ENCODE assay signal across 16 mouse cellular contexts in the genomic region with DNA sequence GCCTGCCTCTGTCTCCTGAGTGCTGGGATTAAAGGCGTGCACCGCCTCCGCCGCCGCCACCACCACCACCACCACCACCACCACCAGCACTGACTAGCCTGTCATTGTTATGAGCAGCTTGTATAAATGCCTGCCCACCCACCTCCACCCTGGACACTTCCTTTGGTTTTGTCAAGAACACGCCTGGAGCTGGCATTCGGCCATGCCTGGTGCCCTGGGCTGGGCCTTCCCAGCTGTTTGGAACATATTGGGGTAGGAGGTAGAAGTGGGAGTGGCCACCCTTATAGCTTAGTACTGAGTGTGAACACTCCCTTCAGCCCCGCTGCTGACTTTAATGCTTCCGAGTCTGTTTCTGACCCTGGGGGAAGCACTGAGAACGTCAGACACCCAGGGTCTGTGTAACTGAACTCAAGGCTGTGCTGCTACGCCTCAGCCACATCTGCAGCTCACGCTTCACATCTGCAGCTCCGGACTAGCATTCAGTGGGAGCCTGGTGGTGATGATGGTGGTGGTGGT. TPM values are rescaled to one million over a fixed set of nuclear protein-coding genes. Genes with fewer than 3 reads are reported as not detected.
DNase-seq lines count a peak whose midpoint lies in the region; ATAC-seq lines count a peak whose summit lies in the region.
"Had no signal": no experiment of that assay in that cellular context is flagged by ENCODE, and none has a peak within 500 bp of the region (broad histone marks: within the 10 kb centered on the region; RNA-seq: fewer than 3 reads in every experiment).

No protein-coding gene starts in this region.

- 0 out of 2 replicates have a peak, but pooled peaks cover 2% of the 10 kb centered on the region for H3K4me1 ChIP-seq in hindbrain, embryonic 16.5 days (ENCODE audit: control insufficient read depth, insufficient read depth, low read depth, low read length)
- H3K4me1 ChIP-seq: liver, embryonic 15.5 days; neural tube, embryonic 13.5 days had no signal

- WGBS in hindbrain, embryonic 16.5 days: 86% methylated on average over 11 of the region's 13 CpGs

- H3K4me2 ChIP-seq in hindbrain, embryonic 16.5 days (ENCODE audit: low read length): no peak overlapping the region
- H3K4me2 ChIP-seq: embryonic facial prominence, embryonic 15.5 days; limb, embryonic 15.5 days; liver, embryonic 15.5 days; neural tube, embryonic 13.5 days had no signal

- peak; percentile 52 for DNase-seq in kidney, postnatal 10 days
- DNase-seq in kidney, adult 11 months: no peak
- DNase-seq in ZHBTc4 (ENCODE audit: low read depth, low spot score): peak; percentile 78
- peak; percentile 73 for DNase-seq in lung, postnatal 10 days
- no peak for DNase-seq in layer of hippocampus, postnatal 25 days (ENCODE audit: extremely low spot score in 1 of 2, low spot score in 1 of 2)
- DNase-seq in heart, adult 9 months (ENCODE audit: low spot score in 2 of 2): no peak
- DNase-seq: thymus, adult 18-20 months had no signal

- H3K9ac ChIP-seq in hindbrain, embryonic 16.5 days (ENCODE audit: low read depth, low read length): no peak overlapping the region
- H3K9ac ChIP-seq: embryonic facial prominence, embryonic 15.5 days; limb, embryonic 15.5 days; liver, embryonic 15.5 days; neural tube, embryonic 13.5 days had no signal

- no peaks in the 10 kb centered on the region for H3K27me3 ChIP-seq in hindbrain, embryonic 16.5 days (replicated peaks; ENCODE audit: control insufficient read depth, insufficient read depth, low read length)
- H3K27me3 ChIP-seq: embryonic facial prominence, embryonic 15.5 days; limb, embryonic 15.5 days; liver, embryonic 15.5 days; neural tube, embryonic 13.5 days; Patski had no signal

- no peak overlapping the region for H3K4me3 ChIP-seq in hindbrain, embryonic 16.5 days (ENCODE audit: low read length)
- H3K4me3 ChIP-seq: embryonic facial prominence, embryonic 15.5 days; heart, adult 2 months; hindbrain, embryonic 10.5 days; layer of hippocampus, adult 2 months; limb, embryonic 15.5 days; liver, embryonic 15.5 days; neural tube, embryonic 13.5 days had no signal

- H3K9me3 ChIP-seq in hindbrain, embryonic 16.5 days (ENCODE audit: control insufficient read depth, low read length): no peaks in the 10 kb centered on the region
- H3K9me3 ChIP-seq: embryonic facial prominence, embryonic 15.5 days; hindbrain, embryonic 10.5 days; limb, embryonic 15.5 days; liver, embryonic 15.5 days; neural tube, embryonic 13.5 days had no signal

- H3K27ac ChIP-seq in hindbrain, embryonic 16.5 days (ENCODE audit: low read depth, low read length): no peak overlapping the region
- H3K27ac ChIP-seq: embryonic facial prominence, embryonic 15.5 days; heart, adult 2 months; hindbrain, embryonic 10.5 days; layer of hippocampus, adult 2 months; limb, embryonic 15.5 days; liver, embryonic 15.5 days; neural tube, embryonic 13.5 days had no signal

- no peak for ATAC-seq in hindbrain, embryonic 16.5 days
- ATAC-seq: Patski had no signal

- H3K36me3 ChIP-seq in hindbrain, embryonic 16.5 days (ENCODE audit: control insufficient read depth, insufficient read depth, low read length): peaks cover 14% of the 10 kb centered on the region; the same call in 1 of the 2 replicates
- H3K36me3 ChIP-seq: embryonic facial prominence, embryonic 15.5 days; limb, embryonic 15.5 days; liver, embryonic 15.5 days had no signal

RNA-seq across cellular contexts. Expression of a gene that starts 22.8 kb away (rescaled TPM):
- polyA plus RNA-seq in hindbrain, embryonic 16.5 days (2015; fragmentation: Nextera tagmentation; extraction: Ambion mirVana): 34.1 and 39.5 TPM in 2 replicates
- total RNA-seq in layer of hippocampus, postnatal 25 days (2021): 10 to 100 TPM in 1 of 2 experiments, 1 to 10 TPM in 1; 7.8 to 10.2 TPM

RNA-seq across cellular contexts. Expression of a gene that starts 34.1 kb away (rescaled TPM):
- polyA plus RNA-seq in hindbrain, embryonic 16.5 days (2015; fragmentation: Nextera tagmentation; extraction: Ambion mirVana): 5.2 and 6.9 TPM in 2 replicates
- total RNA-seq in layer of hippocampus, postnatal 25 days (2021): 10 to 100 TPM; 22.0 TPM

Comparison
In these comparisons a context has a peak if more than half of its experiments do, and no peak if none do; other contexts are left out.
1. DNase-seq: peak in kidney, postnatal 10 days (single experiment), ZHBTc4 (single experiment) and lung, postnatal 10 days (single experiment); none in kidney, adult 11 months (single experiment), layer of hippocampus, postnatal 25 days (0 of 2) and heart, adult 9 months (0 of 2).